Mouse (Mus musculus): ENCODE measurements around the gene Pum1. TPM values are rescaled to one million over a fixed set of nuclear protein-coding genes. Genes with fewer than 3 reads are reported as not detected.

The Pum1 gene
- polyA plus RNA-seq, 1 experiment from 2014 or later = 59.3 TPM

DNA sequence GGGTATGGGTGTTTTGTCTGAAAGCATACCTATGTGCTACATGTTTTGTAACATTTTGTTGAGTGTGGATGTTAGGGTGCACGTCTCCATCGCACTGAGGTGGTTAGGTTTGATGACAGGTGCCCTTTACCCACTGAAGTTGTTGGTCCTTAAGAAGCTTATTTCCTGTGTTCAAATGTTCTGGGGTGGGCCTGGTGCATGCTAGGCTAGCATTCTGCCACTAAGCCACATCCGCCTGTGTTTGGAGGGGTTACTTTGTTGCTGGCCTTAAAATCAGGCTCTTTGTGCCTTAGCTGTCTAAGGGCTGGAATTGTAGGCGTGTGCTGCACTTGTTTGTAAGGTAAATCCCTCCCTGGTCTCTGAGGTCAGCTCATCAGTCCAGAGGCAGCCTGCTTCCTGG lies 111.7 kb downstream of the Pum1 start:
- Histone ChIP-seq H3K4me1 (ENCODE audit: control insufficient read depth in 2 of 2, insufficient read depth in 2 of 2, low read length in 2 of 2) (peaks cover 4 to 33% of the 10 kb centered on the region in 2 experiments), H3K4me2 (ENCODE audit: low read length) (no peak overlapping the region), H3K36me3 (ENCODE audit: control insufficient read depth, insufficient read depth, low read length) (peaks cover 86% of the 10 kb centered on the region), H3K27ac (replicated peaks in 1 of 2; ENCODE audit: control insufficient read depth in 1 of 2, insufficient read depth in 1 of 2, low read depth in 2 of 2, low read length in 2 of 2) (no peak overlapping the region), H3K9ac (ENCODE audit: low read length) (no peak overlapping the region; the same call in 1 of the 2 replicates), H3K4me3 (ENCODE audit: control insufficient read depth in 1 of 2, insufficient read depth in 1 of 2, low read depth in 1 of 2, low read length in 2 of 2) (no peak overlapping the region), H3K27me3 (ENCODE audit: control insufficient read depth, insufficient read depth, low read length) (no peaks in the 10 kb centered on the region), H3K9me3 (ENCODE audit: control insufficient read depth, low read length) (no peaks in the 10 kb centered on the region)
- ATAC-seq (ENCODE audit: insufficient number of reproducible peaks, insufficient read depth, low FRiP score, low read depth) = no peak
- 92% methylated on average over 4 of the region's 4 CpGs for WGBS

DNA sequence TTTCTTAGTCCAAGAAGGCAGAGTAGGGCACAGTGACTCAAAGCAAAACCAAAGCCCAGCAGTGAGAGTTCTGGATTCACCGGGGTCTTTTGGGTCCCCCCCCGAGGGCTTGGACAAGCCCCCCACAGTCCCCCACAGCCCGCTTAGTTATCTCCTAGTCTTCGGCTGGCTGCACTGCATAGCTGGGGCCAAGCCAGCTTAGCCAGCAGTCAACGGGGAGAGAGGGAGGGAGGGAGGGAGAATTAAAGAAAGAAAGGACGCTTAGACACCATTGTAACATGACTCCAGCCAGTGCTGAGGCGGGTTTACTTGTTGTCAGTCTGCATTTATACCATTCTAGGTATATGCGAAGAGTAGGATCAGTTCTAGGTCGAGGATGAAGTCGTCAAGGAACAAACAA lies 114.5 kb downstream of the Pum1 start:
- no peak overlapping the region for H3K4me2 ChIP-seq (ENCODE audit: low read length)
- ATAC-seq (ENCODE audit: insufficient number of reproducible peaks, insufficient read depth, low FRiP score, low read depth) = peak; percentile 37
- H3K36me3 ChIP-seq (ENCODE audit: control insufficient read depth, insufficient read depth, low read length) = peaks cover 83% of the 10 kb centered on the region
- no peak overlapping the region for H3K9ac ChIP-seq (ENCODE audit: low read length)
- H3K27me3 ChIP-seq (ENCODE audit: control insufficient read depth, insufficient read depth, low read length) = no peaks in the 10 kb centered on the region
- H3K27ac ChIP-seq (replicated peaks in 1 of 2; ENCODE audit: control insufficient read depth in 1 of 2, insufficient read depth in 1 of 2, low read depth in 2 of 2, low read length in 2 of 2) = peak overlapping the region; percentile 13 to 56; a peak in 2 of 4 replicates
- no peaks in the 10 kb centered on the region for H3K9me3 ChIP-seq (ENCODE audit: control insufficient read depth, low read length)
- WGBS = 26% methylated on average over 10 of the region's 10 CpGs
- H3K4me1 ChIP-seq (ENCODE audit: control insufficient read depth in 2 of 2, insufficient read depth in 2 of 2, low read length in 2 of 2) = peaks cover 4 to 35% of the 10 kb centered on the region in 2 experiments
- H3K4me3 ChIP-seq (ENCODE audit: control insufficient read depth in 1 of 2, insufficient read depth in 1 of 2, low read depth in 1 of 2, low read length in 2 of 2) = no peak overlapping the region

DNA sequence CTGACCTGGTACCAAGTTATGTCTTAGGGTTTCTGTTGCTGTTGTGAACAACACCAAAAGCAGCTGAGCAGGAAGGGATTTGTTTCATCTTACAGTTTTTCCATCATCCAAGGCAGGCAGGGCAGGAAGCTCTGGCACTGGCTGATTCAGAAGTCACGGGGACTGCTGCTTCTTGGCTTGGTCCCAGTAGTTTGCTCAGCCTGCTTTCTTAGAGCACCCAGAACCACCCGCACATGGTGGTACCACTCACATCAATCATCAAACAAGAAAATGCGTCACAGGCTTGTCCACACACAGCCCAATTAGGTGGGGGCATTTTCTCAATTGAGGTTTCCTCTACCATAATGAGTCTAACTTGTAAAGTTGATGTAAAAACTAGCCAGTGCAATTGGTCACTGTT lies 115.9 kb downstream of the Pum1 start:
- Histone ChIP-seq H3K27ac (replicated peaks in 1 of 2; ENCODE audit: control insufficient read depth in 1 of 2, insufficient read depth in 1 of 2, low read depth in 2 of 2, low read length in 2 of 2) (peak overlapping the region; percentile 34 to 35; a peak in 2 of 4 replicates), H3K4me1 (ENCODE audit: control insufficient read depth in 2 of 2, insufficient read depth in 2 of 2, low read length in 2 of 2) (peaks cover 4 to 28% of the 10 kb centered on the region in 2 experiments), H3K4me3 (ENCODE audit: control insufficient read depth in 1 of 2, insufficient read depth in 1 of 2, low read depth in 1 of 2, low read length in 2 of 2) (no peak overlapping the region), H3K36me3 (ENCODE audit: control insufficient read depth, insufficient read depth, low read length) (peaks cover 72% of the 10 kb centered on the region), H3K27me3 (ENCODE audit: control insufficient read depth, insufficient read depth, low read length) (no peaks in the 10 kb centered on the region), H3K9me3 (ENCODE audit: control insufficient read depth, low read length) (no peaks in the 10 kb centered on the region), H3K9ac (ENCODE audit: low read length) (no peak overlapping the region), H3K4me2 (ENCODE audit: low read length) (no peak overlapping the region)
- 59% methylated on average over 3 of the region's 3 CpGs for WGBS
- ATAC-seq (ENCODE audit: insufficient number of reproducible peaks, insufficient read depth, low FRiP score, low read depth) = no peak

DNA sequence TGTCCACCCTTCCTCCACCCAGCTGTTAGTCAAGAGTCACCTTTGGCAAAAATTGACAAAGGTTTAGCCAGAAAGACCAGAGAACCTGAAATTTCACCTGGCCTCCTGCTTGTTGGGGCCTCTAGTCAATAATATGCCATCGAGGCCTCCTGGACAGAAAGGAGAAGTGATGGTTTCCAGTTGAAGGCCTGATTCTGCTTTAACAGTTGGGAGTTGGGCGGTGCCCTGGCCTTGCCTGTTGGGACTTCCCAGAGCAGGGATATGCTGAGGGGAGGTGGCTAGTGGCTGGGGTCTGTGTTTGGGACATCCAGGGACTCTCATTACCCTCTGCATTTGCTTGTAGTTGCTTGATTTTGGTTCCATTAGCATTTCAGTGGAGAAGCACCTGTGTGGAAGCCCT lies 119.4 kb downstream of the Pum1 start:
- Histone ChIP-seq H3K36me3 (ENCODE audit: control insufficient read depth, insufficient read depth, low read length) (peaks cover 47% of the 10 kb centered on the region), H3K27ac (replicated peaks in 1 of 2; ENCODE audit: control insufficient read depth in 1 of 2, insufficient read depth in 1 of 2, low read depth in 2 of 2, low read length in 2 of 2) (no peak overlapping the region), H3K9me3 (ENCODE audit: control insufficient read depth, low read length) (no peaks in the 10 kb centered on the region), H3K4me1 (ENCODE audit: control insufficient read depth in 2 of 2, insufficient read depth in 2 of 2, low read length in 2 of 2) (peaks cover 4 to 12% of the 10 kb centered on the region in 2 experiments), H3K4me2 (ENCODE audit: low read length) (no peak overlapping the region), H3K4me3 (ENCODE audit: control insufficient read depth in 1 of 2, insufficient read depth in 1 of 2, low read depth in 1 of 2, low read length in 2 of 2) (no peak overlapping the region), H3K27me3 (ENCODE audit: control insufficient read depth, insufficient read depth, low read length) (no peaks in the 10 kb centered on the region), H3K9ac (ENCODE audit: low read length) (no peak overlapping the region)
- no peak for ATAC-seq (ENCODE audit: insufficient number of reproducible peaks, insufficient read depth, low FRiP score, low read depth)
- WGBS = 82% methylated on average over 2 of the region's 2 CpGs

DNA sequence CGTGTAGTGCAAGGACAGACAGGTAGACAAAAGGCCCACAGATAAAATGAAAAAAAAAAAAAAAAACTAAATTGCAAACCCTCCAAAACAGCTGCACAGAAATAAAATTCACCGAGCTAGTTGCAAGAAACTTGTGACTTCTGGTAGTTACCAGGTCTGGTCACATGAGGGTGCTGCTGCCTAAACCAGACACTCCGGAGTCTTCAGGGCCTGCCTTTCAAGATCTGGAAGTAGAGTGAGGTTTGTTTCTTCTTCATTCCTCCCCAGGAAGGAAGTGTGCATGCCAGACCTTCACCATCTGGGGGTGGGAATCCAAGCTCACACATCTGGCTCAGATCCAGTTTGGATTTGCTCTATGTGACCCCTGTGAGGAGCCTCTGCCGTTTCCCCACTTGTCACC lies 121.6 kb downstream of the Pum1 start:
- 18% methylated on average over 4 of the region's 4 CpGs for WGBS
- no peak overlapping the region for H3K27ac ChIP-seq (replicated peaks in 1 of 2; ENCODE audit: control insufficient read depth in 1 of 2, insufficient read depth in 1 of 2, low read depth in 2 of 2, low read length in 2 of 2)
- H3K36me3 ChIP-seq (ENCODE audit: control insufficient read depth, insufficient read depth, low read length) = peaks cover 29% of the 10 kb centered on the region
- H3K9ac ChIP-seq (ENCODE audit: low read length) = peak overlapping the region; percentile 25; the same call in 1 of the 2 replicates
- H3K27me3 ChIP-seq (ENCODE audit: control insufficient read depth, insufficient read depth, low read length) = no peaks in the 10 kb centered on the region
- H3K4me3 ChIP-seq (ENCODE audit: control insufficient read depth in 1 of 2, insufficient read depth in 1 of 2, low read depth in 1 of 2, low read length in 2 of 2) = no peak overlapping the region
- peaks cover 2 to 3% of the 10 kb centered on the region in 2 experiments; a peak in 3 of 4 replicates for H3K4me1 ChIP-seq (ENCODE audit: control insufficient read depth in 2 of 2, insufficient read depth in 2 of 2, low read length in 2 of 2)
- H3K9me3 ChIP-seq (ENCODE audit: control insufficient read depth, low read length) = no peaks in the 10 kb centered on the region
- no peak for ATAC-seq (ENCODE audit: insufficient number of reproducible peaks, insufficient read depth, low FRiP score, low read depth)
- H3K4me2 ChIP-seq (ENCODE audit: low read length) = no peak overlapping the region

DNA sequence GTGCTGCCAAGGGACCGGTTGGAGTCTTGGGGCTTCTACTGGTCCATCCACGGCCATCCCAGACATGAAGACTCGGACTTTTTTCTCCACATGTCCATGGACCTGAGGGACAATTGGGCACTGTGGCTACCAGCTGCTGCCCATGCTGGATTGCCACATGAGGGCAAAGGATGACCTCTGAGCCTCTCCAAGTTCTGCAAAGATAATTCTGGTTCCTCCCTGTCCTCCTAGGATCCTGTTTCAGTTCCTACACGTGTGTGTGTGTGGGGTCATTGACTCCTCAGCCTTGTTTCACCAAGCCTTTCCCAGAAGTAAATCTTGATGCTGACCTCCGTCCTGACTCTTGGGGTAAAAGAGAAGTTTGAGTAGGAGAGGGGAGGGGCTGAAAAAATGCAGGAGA lies 124.4 kb downstream of the Pum1 start:
- no peaks in the 10 kb centered on the region for H3K9me3 ChIP-seq (ENCODE audit: control insufficient read depth, low read length)
- H3K27ac ChIP-seq (replicated peaks in 1 of 2; ENCODE audit: control insufficient read depth in 1 of 2, insufficient read depth in 1 of 2, low read depth in 2 of 2, low read length in 2 of 2) = no peak overlapping the region
- WGBS = 79% methylated on average over 5 of the region's 5 CpGs
- no peak overlapping the region for H3K4me3 ChIP-seq (ENCODE audit: control insufficient read depth in 1 of 2, insufficient read depth in 1 of 2, low read depth in 1 of 2, low read length in 2 of 2)
- H3K36me3 ChIP-seq (ENCODE audit: control insufficient read depth, insufficient read depth, low read length) = 0 out of 2 replicates have a peak, but pooled peaks cover 3% of the 10 kb centered on the region
- no peak for ATAC-seq (ENCODE audit: insufficient number of reproducible peaks, insufficient read depth, low FRiP score, low read depth)
- no peak overlapping the region for H3K9ac ChIP-seq (ENCODE audit: low read length)
- peaks cover 6 to 7% of the 10 kb centered on the region in 2 experiments; a peak in 3 of 4 replicates for H3K4me1 ChIP-seq (ENCODE audit: control insufficient read depth in 2 of 2, insufficient read depth in 2 of 2, low read length in 2 of 2)
- no peak overlapping the region for H3K4me2 ChIP-seq (ENCODE audit: low read length)
- no peaks in the 10 kb centered on the region for H3K27me3 ChIP-seq (ENCODE audit: control insufficient read depth, insufficient read depth, low read length)

DNA sequence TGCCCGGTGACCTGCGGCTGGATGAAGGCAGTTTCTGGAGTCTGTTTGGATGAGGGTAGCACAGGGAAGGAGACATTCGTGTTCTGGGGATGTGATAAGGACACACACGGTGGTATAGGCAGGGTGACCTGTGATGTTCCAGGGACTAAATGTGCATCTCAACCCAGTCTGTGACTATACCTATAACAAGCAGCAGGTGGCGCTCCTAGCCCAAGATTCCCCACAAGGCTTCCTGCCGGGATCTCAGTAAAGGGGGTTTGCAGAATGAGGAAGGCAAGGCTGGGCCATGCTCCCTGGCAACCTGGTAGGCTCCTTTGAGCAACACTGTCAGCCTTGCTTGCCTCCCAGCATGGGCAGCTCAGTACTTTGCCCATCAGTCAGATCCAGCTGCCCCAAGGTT lies 127.1 kb downstream of the Pum1 start:
- Histone ChIP-seq H3K27ac (replicated peaks in 1 of 2; ENCODE audit: control insufficient read depth in 1 of 2, insufficient read depth in 1 of 2, low read depth in 2 of 2, low read length in 2 of 2) (no peak overlapping the region), H3K9ac (ENCODE audit: low read length) (no peak overlapping the region), H3K4me2 (ENCODE audit: low read length) (no peak overlapping the region), H3K9me3 (ENCODE audit: control insufficient read depth, low read length) (no peaks in the 10 kb centered on the region), H3K36me3 (ENCODE audit: control insufficient read depth, insufficient read depth, low read length) (no peaks in the 10 kb centered on the region), H3K4me1 (ENCODE audit: control insufficient read depth in 2 of 2, insufficient read depth in 2 of 2, low read length in 2 of 2) (peaks cover 8 to 17% of the 10 kb centered on the region in 2 experiments; a peak in 3 of 4 replicates), H3K4me3 (ENCODE audit: control insufficient read depth in 1 of 2, insufficient read depth in 1 of 2, low read depth in 1 of 2, low read length in 2 of 2) (no peak overlapping the region), H3K27me3 (ENCODE audit: control insufficient read depth, insufficient read depth, low read length) (peaks cover 3% of the 10 kb centered on the region; the same call in 1 of the 2 replicates)
- ATAC-seq (ENCODE audit: insufficient number of reproducible peaks, insufficient read depth, low FRiP score, low read depth) = no peak
- WGBS = 12% methylated on average over 6 of the region's 6 CpGs

DNA sequence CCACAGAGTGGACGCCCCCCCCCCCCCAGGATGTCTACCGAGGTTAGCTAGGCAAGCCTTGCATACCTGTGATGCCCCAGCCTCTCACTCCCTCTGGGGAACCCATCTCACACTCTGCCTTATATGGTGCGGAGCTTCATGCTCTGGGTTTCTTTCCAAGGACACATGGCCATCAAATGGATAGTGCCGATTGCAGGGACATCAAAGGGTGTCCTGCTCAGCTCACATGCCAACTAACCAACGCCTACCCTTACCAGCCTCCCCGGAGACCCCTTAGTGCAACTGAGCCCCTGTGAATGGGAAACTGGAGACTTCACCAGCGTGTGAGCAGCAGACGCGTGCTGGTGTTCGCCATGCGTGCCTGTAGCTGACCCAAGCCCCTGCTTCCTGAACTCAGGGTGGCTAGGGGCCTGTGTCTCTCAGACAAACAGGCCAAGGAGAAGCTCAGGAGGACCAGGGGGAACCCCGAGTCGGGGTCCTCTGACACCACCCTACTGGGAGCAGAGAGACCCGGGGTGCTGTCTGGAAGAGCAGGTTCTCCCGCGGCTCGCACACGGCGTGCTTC lies 128.8 kb downstream of the Pum1 start:
- Histone ChIP-seq H3K27ac (replicated peaks in 1 of 2; ENCODE audit: control insufficient read depth in 1 of 2, insufficient read depth in 1 of 2, low read depth in 2 of 2, low read length in 2 of 2) (peak overlapping the region in 1 of 2 experiments; percentile 42; a peak in 1 of 4 replicates), H3K9me3 (ENCODE audit: control insufficient read depth, low read length) (no peaks in the 10 kb centered on the region), H3K36me3 (ENCODE audit: control insufficient read depth, insufficient read depth, low read length) (no peaks in the 10 kb centered on the region), H3K4me1 (ENCODE audit: control insufficient read depth in 2 of 2, insufficient read depth in 2 of 2, low read length in 2 of 2) (peaks cover 10 to 21% of the 10 kb centered on the region in 2 experiments; a peak in 3 of 4 replicates), H3K27me3 (ENCODE audit: control insufficient read depth, insufficient read depth, low read length) (peaks cover 3% of the 10 kb centered on the region; the same call in 1 of the 2 replicates), H3K4me3 (ENCODE audit: control insufficient read depth in 1 of 2, insufficient read depth in 1 of 2, low read depth in 1 of 2, low read length in 2 of 2) (peak overlapping the region; percentile 78 to 84), H3K9ac (ENCODE audit: low read length) (peak overlapping the region; percentile 91), H3K4me2 (ENCODE audit: low read length) (peak overlapping the region; percentile 96)
- ATAC-seq (ENCODE audit: insufficient number of reproducible peaks, insufficient read depth, low FRiP score, low read depth) = peak; percentile 4; the same call in 1 of the 2 replicates
- WGBS = 5% methylated on average over 14 of the region's 19 CpGs
